Mouse (Mus musculus): ENCODE data around the gene Mia3. TPM values are rescaled to one million over a fixed set of nuclear protein-coding genes. Genes with fewer than 3 reads are reported as not detected.
"Not testable (repeated sequence)": the region's sequence is repeated elsewhere in the genome, so short reads cannot be mapped to it uniquely, and the experiment has no call there.

Gene Mia3
- polyA plus RNA-seq, 1 experiment from 2014 or later, result 83.8 TPM

DNA sequence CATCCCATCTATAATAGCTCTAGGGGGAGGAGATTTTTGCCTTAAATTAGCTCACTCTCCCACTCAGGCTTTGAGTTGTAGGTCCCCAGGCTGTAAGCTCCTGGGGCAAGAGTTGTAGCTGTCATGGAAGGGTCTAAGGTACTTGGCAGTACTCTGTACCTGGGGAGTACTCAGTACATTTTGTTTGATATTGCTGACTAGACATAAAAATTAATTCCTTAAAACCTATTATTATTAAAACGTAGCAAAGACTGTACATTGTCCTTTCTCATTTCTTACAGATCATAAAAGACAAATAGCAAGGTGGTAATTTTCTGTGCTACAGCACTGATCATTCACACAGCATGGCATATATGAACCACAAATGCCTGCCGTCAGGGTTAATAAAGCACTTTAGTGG lies 45.4 kb downstream of the Mia3 start:
- Histone ChIP-seq H3K4me1 (no peaks in the 10 kb centered on the region), H3K27me3 (ENCODE audit: low read depth, poor library complexity, severe bottlenecking) (no peaks in the 10 kb centered on the region), H3K4me3 (no peak overlapping the region), H3K36me3 (peaks cover 94% of the 10 kb centered on the region), H3K9me3 (replicated peaks) (0 out of 2 replicates have a peak, but pooled peaks cover 5% of the 10 kb centered on the region), H3K27ac (replicated peaks) (no peak overlapping the region)
- WGBS, result 97% methylated on average over 2 of the region's 2 CpGs
- DNase-seq (ENCODE audit: low spot score), result no peak

DNA sequence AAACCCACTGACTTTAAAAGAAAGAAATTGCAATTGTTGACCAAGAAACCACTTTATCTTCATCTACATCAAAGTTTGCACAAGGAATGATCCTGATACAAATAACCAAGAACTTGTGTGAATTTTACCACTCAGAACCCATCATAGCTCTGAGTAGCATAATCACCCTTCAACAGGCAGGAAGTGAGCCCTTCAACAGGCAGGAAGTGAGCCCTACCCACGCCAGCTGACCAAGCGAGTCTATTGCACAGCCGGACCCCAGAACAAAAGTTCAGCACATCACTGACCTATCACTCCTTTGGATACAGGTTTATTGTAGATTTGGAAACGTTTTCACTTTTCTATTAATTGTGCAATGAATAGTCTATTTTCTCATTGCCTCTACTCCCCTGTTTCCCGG lies 46.9 kb downstream of the Mia3 start:
- H3K4me3 ChIP-seq; DNase-seq (ENCODE audit: low spot score); H3K27me3 ChIP-seq (ENCODE audit: low read depth, poor library complexity, severe bottlenecking); H3K4me1 ChIP-seq; H3K27ac ChIP-seq (replicated peaks); H3K9me3 ChIP-seq (replicated peaks): not testable (repeated sequence)
- peaks cover 90% of the 10 kb centered on the region for H3K36me3 ChIP-seq
- WGBS, result 93% methylated on average over 5 of the region's 5 CpGs

DNA sequence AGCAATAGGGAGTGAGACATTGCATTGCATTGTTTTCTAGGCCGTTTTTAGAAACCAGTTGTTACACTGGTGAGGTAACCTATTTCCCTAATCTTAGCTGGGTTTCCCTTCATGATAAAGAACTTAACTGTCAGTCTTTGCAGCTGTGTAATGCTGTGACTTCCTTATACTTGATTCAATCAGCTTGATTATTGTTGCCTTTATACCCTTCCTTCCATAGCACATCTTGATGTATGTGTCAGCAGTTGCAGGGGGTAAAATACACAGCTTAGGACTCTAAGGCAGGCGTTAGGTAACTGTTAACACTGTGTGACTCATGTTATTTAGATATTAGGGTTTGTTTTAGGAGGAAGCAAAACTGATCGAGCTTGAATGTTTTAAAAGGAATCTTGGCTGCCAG lies 48.6 kb downstream of the Mia3 start:
- Histone ChIP-seq H3K4me1 (no peaks in the 10 kb centered on the region), H3K36me3 (peaks cover 90% of the 10 kb centered on the region), H3K27me3 (ENCODE audit: low read depth, poor library complexity, severe bottlenecking) (no peaks in the 10 kb centered on the region), H3K27ac (replicated peaks) (no peak overlapping the region), H3K4me3 (no peak overlapping the region), H3K9me3 (replicated peaks) (0 out of 2 replicates have a peak, but pooled peaks cover 5% of the 10 kb centered on the region)
- DNase-seq (ENCODE audit: low spot score), result no peak
- 88% methylated on average over 3 of the region's 3 CpGs for WGBS

GRCm38 (mm10) chr1:183315783-183316182 lies 53.6 kb downstream of the Mia3 start:
- Histone ChIP-seq H3K4me1 (no peaks in the 10 kb centered on the region), H3K27ac (replicated peaks) (no peak overlapping the region), H3K27me3 (ENCODE audit: low read depth, poor library complexity, severe bottlenecking) (no peaks in the 10 kb centered on the region), H3K9me3 (replicated peaks) (no peaks in the 10 kb centered on the region), H3K4me3 (no peak overlapping the region), H3K36me3 (peaks cover 82% of the 10 kb centered on the region)
- WGBS, result 88% methylated on average over 2 of the region's 2 CpGs
- no peak for DNase-seq (ENCODE audit: low spot score)

- no peak for DNase-seq (ENCODE audit: low spot score)
- no peaks in the 10 kb centered on the region for H3K4me1 ChIP-seq
Observed at GRCm38 (mm10) chr1:183312076-183312475, 57.3 kb downstream of the Mia3 start.

GRCm38 (mm10) chr1:183309601-183310000 lies 59.8 kb downstream of the Mia3 start:
- WGBS, result 77% methylated on average over 2 of the region's 2 CpGs
- not testable (repeated sequence) for H3K4me1 ChIP-seq; H3K27ac ChIP-seq (replicated peaks); DNase-seq (ENCODE audit: low spot score); H3K27me3 ChIP-seq (ENCODE audit: low read depth, poor library complexity, severe bottlenecking); H3K9me3 ChIP-seq (replicated peaks); H3K4me3 ChIP-seq
- H3K36me3 ChIP-seq, result peaks cover 56% of the 10 kb centered on the region

More at GRCm38 (mm10) chr1:183312076-183312475, 57.3 kb downstream of the Mia3 start:
- WGBS, result 95% methylated on average over 2 of the region's 2 CpGs
- H3K27ac ChIP-seq (replicated peaks), result no peak overlapping the region
- no peak overlapping the region for H3K4me3 ChIP-seq
- H3K27me3 ChIP-seq (ENCODE audit: low read depth, poor library complexity, severe bottlenecking), result no peaks in the 10 kb centered on the region
- no peaks in the 10 kb centered on the region for H3K9me3 ChIP-seq (replicated peaks)
- peaks cover 70% of the 10 kb centered on the region for H3K36me3 ChIP-seq

DNA sequence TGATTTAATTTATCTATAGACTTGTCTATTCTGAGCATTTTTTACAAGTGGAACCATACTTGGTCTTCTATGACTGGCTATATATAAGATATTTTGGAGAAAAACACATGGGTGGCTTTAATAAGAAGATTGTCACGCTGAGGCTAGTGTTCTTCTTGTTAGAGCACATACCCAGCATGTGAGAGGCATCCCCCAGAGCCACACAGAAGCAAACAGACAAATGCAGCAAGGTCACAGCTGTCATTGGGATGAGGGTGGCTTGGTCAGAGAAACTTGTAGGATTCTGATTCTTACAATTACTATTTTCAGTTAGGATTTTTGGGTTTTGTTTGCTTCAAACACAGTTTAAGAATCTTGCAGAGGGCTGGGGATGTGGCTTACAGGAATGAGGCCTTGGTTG lies 60.9 kb downstream of the Mia3 start:
- H3K4me3 ChIP-seq, result no peak overlapping the region
- DNase-seq (ENCODE audit: low spot score), result no peak
- H3K4me1 ChIP-seq, result no peaks in the 10 kb centered on the region
- H3K27ac ChIP-seq (replicated peaks), result no peak overlapping the region
- 87% methylated on average over 1 of the region's 1 CpGs for WGBS
- no peaks in the 10 kb centered on the region for H3K9me3 ChIP-seq (replicated peaks)
- H3K27me3 ChIP-seq (ENCODE audit: low read depth, poor library complexity, severe bottlenecking), result no peaks in the 10 kb centered on the region
- H3K36me3 ChIP-seq, result peaks cover 46% of the 10 kb centered on the region

DNA sequence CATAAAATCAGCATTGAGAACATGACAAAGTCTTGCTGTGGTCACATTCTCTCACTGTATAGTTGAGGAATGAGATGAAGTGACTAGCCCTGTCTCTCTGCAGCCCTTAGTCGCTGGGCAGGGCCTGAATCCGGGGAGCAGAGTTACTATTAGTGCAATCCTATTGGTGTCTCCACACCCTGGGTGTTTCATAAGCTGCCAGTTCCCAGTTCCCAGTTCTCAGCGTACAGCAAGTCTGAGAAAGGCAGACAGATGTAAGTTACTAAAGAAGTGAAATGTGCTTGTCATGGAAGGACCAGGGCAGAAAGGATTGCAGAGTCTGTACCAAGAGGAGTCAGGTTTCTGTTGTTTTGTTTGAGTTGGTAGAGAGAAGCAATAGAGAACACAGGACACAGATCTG lies 61.8 kb downstream of the Mia3 start:
- Histone ChIP-seq H3K9me3 (replicated peaks) (no peaks in the 10 kb centered on the region), H3K4me3 (no peak overlapping the region), H3K27me3 (ENCODE audit: low read depth, poor library complexity, severe bottlenecking) (no peaks in the 10 kb centered on the region), H3K27ac (replicated peaks) (no peak overlapping the region), H3K4me1 (no peaks in the 10 kb centered on the region), H3K36me3 (peaks cover 37% of the 10 kb centered on the region)
- DNase-seq (ENCODE audit: low spot score), result no peak
- 77% methylated on average over 3 of the region's 3 CpGs for WGBS

DNA sequence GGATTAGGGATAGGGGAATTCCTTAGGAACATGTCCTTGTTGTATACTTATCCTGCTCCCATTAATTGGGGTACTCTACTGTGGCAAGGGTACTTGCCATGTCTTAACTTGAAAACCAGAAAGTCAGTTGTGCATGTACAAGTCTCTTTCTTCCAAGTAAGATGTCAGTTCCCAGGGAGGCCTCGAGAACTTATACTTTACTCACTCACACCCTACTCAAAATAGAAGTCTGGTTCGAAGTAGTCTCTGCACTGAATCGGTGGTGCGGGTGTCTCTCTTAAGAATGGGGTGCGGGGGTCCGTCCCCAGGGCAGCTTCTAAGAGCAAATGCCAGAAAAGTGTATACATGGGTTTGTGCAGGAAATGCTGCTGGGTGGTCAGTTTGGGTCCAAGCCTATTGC lies 70.2 kb downstream of the Mia3 start:
- no peak overlapping the region for H3K27ac ChIP-seq (replicated peaks)
- H3K4me1 ChIP-seq, result peaks cover 4% of the 10 kb centered on the region; the same call in 1 of the 2 replicates
- H3K9me3 ChIP-seq (replicated peaks), result no peaks in the 10 kb centered on the region
- H3K27me3 ChIP-seq (ENCODE audit: low read depth, poor library complexity, severe bottlenecking), result no peaks in the 10 kb centered on the region
- H3K4me3 ChIP-seq, result no peak overlapping the region
- H3K36me3 ChIP-seq, result no peaks in the 10 kb centered on the region
- 89% methylated on average over 6 of the region's 6 CpGs for WGBS
- peak; percentile 98 for DNase-seq (ENCODE audit: low spot score)

DNA sequence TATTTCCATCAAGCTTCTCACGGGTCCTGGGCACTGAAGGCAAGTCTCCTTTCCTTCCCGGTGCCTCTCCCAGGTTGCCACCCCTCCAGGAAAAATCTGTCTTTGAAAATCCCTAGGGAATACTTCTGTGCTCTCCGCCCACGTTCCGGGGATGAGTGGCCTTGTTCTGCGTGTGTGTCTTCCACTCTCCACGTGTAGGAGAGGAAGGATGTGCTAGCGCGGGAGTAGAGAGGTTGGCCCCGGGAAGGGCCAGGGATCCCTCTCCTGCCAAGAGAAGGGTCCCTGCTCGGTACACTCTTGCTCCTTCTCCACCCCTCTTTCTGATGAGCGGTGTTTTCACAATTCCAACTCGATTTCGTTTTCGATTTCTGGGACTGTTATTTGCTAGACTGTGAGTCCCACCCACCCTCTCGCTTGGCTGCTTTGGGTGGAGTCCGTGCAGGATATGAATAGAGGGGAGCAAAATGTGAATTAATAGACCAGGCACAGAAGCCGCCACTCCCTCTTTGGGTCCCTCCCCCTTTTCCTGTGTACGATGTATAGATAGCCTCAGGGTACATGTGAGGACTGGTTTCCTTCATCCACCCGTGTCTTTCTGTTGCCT lies 71.4 kb downstream of the Mia3 start:
- peak; percentile 51 for DNase-seq (ENCODE audit: low spot score)
- under 1% methylated on average over 20 of the region's 20 CpGs for WGBS
- Histone ChIP-seq H3K27me3 (ENCODE audit: low read depth, poor library complexity, severe bottlenecking) (no peaks in the 10 kb centered on the region), H3K4me3 (peak overlapping the region; percentile 59), H3K36me3 (peaks cover 11% of the 10 kb centered on the region), H3K27ac (replicated peaks) (peak overlapping the region; percentile 85), H3K4me1 (peaks cover 4% of the 10 kb centered on the region; the same call in 1 of the 2 replicates), H3K9me3 (replicated peaks) (no peaks in the 10 kb centered on the region)

- Histone ChIP-seq H3K27me3 (ENCODE audit: low read depth, poor library complexity, severe bottlenecking) (no peaks in the 10 kb centered on the region), H3K4me3 (peak overlapping the region; percentile 59), H3K36me3 (peaks cover 16% of the 10 kb centered on the region), H3K9me3 (replicated peaks) (no peaks in the 10 kb centered on the region), H3K4me1 (peaks cover 4% of the 10 kb centered on the region; the same call in 1 of the 2 replicates), H3K27ac (replicated peaks) (peak overlapping the region; percentile 85)
- DNase-seq (ENCODE audit: low spot score), result peak; percentile 78
- WGBS, result 0% methylated on average over 30 of the region's 30 CpGs
Observed at GRCm38 (mm10) chr1:183297473-183297885, 71.9 kb downstream of the Mia3 start.

GRCm38 (mm10) chr1:183296877-183297383 lies 72.4 kb downstream of the Mia3 start, which contains the start of gene Brox:
Gene Brox, minus strand, starts transcription at chr1:183297269.
- Histone ChIP-seq H3K9me3 (replicated peaks) (no peaks in the 10 kb centered on the region), H3K27ac (replicated peaks) (peak within 1 kb of the TSS; percentile 85), H3K36me3 (peaks cover 21% of the 10 kb centered on the region), H3K4me1 (peaks cover 4% of the 10 kb centered on the region; the same call in 1 of the 2 replicates), H3K4me3 (peak within 1 kb of the TSS; percentile 59), H3K27me3 (ENCODE audit: low read depth, poor library complexity, severe bottlenecking) (no peaks in the 10 kb centered on the region)
- WGBS, result under 1% methylated on average over 39 of the region's 39 CpGs
- DNase-seq (ENCODE audit: low spot score), result peak; percentile 95

GRCm38 (mm10) chr1:183296465-183296864 lies 72.9 kb downstream of the Mia3 start, which contains the start of gene Aida:
Gene Aida, plus strand, starts transcription at chr1:183296590.
- DNase-seq (ENCODE audit: low spot score), result peak; percentile 63
- H3K27ac ChIP-seq (replicated peaks), result peak within 1 kb of the TSS; percentile 85
- H3K36me3 ChIP-seq, result peaks cover 26% of the 10 kb centered on the region
- H3K27me3 ChIP-seq (ENCODE audit: low read depth, poor library complexity, severe bottlenecking), result no peaks in the 10 kb centered on the region
- H3K4me3 ChIP-seq, result peak within 1 kb of the TSS; percentile 59
- no peaks in the 10 kb centered on the region for H3K9me3 ChIP-seq (replicated peaks)
- peaks cover 4% of the 10 kb centered on the region; the same call in 1 of the 2 replicates for H3K4me1 ChIP-seq
- under 1% methylated on average over 26 of the region's 26 CpGs for WGBS

Data from midbrain, embryonic 10.5 days (tissue).